Mouse (Mus musculus): Measurements from ENCODE around the gene Eapp. TPM values are rescaled to one million over a fixed set of nuclear protein-coding genes. Genes with fewer than 3 reads are reported as not detected.
"Not testable (repeated sequence)": the region's sequence is repeated elsewhere in the genome, so short reads cannot be mapped to it uniquely, and the experiment has no call there.

Gene Eapp
- 57.8 TPM in 1 of 2 replicates, not detected in the other for polyA plus RNA-seq (2012; ENCODE audit: insufficient read depth, low replicate concordance)

GRCm38 (mm10) chr12:54695511-54696241 is at the start of gene Eapp:
Gene Eapp (minus strand): TSS chr12:54695897.
- H3K36me3 ChIP-seq (replicated peaks; ENCODE audit: low read length) = peaks cover 24% of the 10 kb centered on the region
- peaks cover 46% of the 10 kb centered on the region for H3K4me1 ChIP-seq
- TF ChIP-seq GATA1 (IDR thresholded peaks at IDR 0.05; ENCODE audit: borderline replicate concordance, low read length) = no peak
- TF ChIP-seq FLI1 (IDR thresholded peaks at IDR 0.05; ENCODE audit: low read length) = no peak

GRCm38 (mm10) chr12:54738661-54739243 is 43.1 kb upstream of the Eapp start:
- not testable (repeated sequence) for H3K9me3 ChIP-seq; H3K36me3 ChIP-seq (replicated peaks; ENCODE audit: low read length); H3K4me3 ChIP-seq (replicated peaks); H3K4me1 ChIP-seq; H3K27me3 ChIP-seq (replicated peaks)

More at GRCm38 (mm10) chr12:54695511-54696241, at the start of gene Eapp:
- no peaks in the 10 kb centered on the region for H3K9me3 ChIP-seq
- H3K27me3 ChIP-seq (replicated peaks) = no peaks in the 10 kb centered on the region
- H3K4me3 ChIP-seq (replicated peaks) = peak within 1 kb of the TSS; percentile 100

GRCm38 (mm10) chr12:54737891-54738660 is 42.4 kb upstream of the Eapp start:
- not testable (repeated sequence) for H3K4me1 ChIP-seq; H3K36me3 ChIP-seq (replicated peaks; ENCODE audit: low read length); H3K9me3 ChIP-seq; H3K27me3 ChIP-seq (replicated peaks); H3K4me3 ChIP-seq (replicated peaks)

- H3K36me3 ChIP-seq (replicated peaks; ENCODE audit: low read length); H3K9me3 ChIP-seq; H3K4me3 ChIP-seq (replicated peaks); H3K4me1 ChIP-seq; H3K27me3 ChIP-seq (replicated peaks): not testable (repeated sequence)
These were observed 38.8 kb upstream of the Eapp start for GRCm38 (mm10) chr12:54734307-54735131.

- H3K27me3 ChIP-seq (replicated peaks); H3K36me3 ChIP-seq (replicated peaks; ENCODE audit: low read length); H3K9me3 ChIP-seq; H3K4me1 ChIP-seq; H3K4me3 ChIP-seq (replicated peaks): not testable (repeated sequence)
These were observed 33.7 kb upstream of the Eapp start for GRCm38 (mm10) chr12:54729140-54730059.

GRCm38 (mm10) chr12:54718871-54719786 is 23.4 kb upstream of the Eapp start:
- H3K4me3 ChIP-seq (replicated peaks); H3K27me3 ChIP-seq (replicated peaks); H3K36me3 ChIP-seq (replicated peaks; ENCODE audit: low read length); H3K4me1 ChIP-seq; H3K9me3 ChIP-seq: not testable (repeated sequence)

- not testable (repeated sequence) for H3K27me3 ChIP-seq (replicated peaks); H3K36me3 ChIP-seq (replicated peaks; ENCODE audit: low read length); H3K4me3 ChIP-seq (replicated peaks); H3K9me3 ChIP-seq; H3K4me1 ChIP-seq
These were observed 21.8 kb upstream of the Eapp start for GRCm38 (mm10) chr12:54717516-54717915.

GRCm38 (mm10) chr12:54713822-54714626 is 18.3 kb upstream of the Eapp start:
- H3K4me1 ChIP-seq; H3K9me3 ChIP-seq; H3K27me3 ChIP-seq (replicated peaks); H3K4me3 ChIP-seq (replicated peaks); H3K36me3 ChIP-seq (replicated peaks; ENCODE audit: low read length): not testable (repeated sequence)

- H3K36me3 ChIP-seq (replicated peaks; ENCODE audit: low read length); H3K27me3 ChIP-seq (replicated peaks); H3K4me1 ChIP-seq; H3K9me3 ChIP-seq; H3K4me3 ChIP-seq (replicated peaks): not testable (repeated sequence)
These were observed 14.8 kb upstream of the Eapp start for GRCm38 (mm10) chr12:54710494-54710879.

- H3K4me1 ChIP-seq; H3K4me3 ChIP-seq (replicated peaks); H3K27me3 ChIP-seq (replicated peaks); H3K36me3 ChIP-seq (replicated peaks; ENCODE audit: low read length); H3K9me3 ChIP-seq: not testable (repeated sequence)
These were observed 14.2 kb upstream of the Eapp start for GRCm38 (mm10) chr12:54709691-54710493.
